Mouse (Mus musculus) heart, adult 18-20 months (tissue): Measurements from ENCODE around the gene Gm49322. TPM values are rescaled to one million over a fixed set of nuclear protein-coding genes. Genes with fewer than 3 reads are reported as not detected.

ENCODE experiments used
- DNase-seq, 2 experiments: peaks; one replicate each; pipeline ENCODE4 v3.0.0; 2021 to 2022; ENCODE audit warnings: mixed read lengths in 1 of 2
- total RNA-seq, 2 experiments: library from RNA; stranded (reverse); gene quantifications; 2 replicates each; pipeline ENCODE4 v1.2.3; 2021

The Gm49322 gene
- total RNA-seq, 2 experiments from 2014 or later, result 0.15 to 0.46 TPM

DNA sequence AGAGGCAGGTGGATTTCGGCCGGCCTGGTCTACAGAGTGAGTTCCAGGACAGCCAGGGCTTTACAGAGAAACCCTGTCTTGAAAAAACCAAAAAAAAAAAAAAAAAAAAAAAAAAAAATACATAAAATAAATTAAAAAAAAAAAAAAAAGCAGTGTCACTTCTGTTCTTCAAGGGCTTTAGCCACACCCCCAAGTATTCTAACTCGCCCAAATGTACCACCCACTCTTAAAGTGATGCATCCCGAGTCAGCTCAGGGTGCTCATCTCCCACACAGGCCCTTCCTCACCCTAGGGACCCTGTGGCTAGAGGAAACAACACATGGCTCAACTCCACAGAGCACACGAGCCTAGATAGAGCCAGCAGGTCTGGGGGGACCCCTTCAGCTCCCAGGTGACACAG lies 22.8 kb upstream of the Gm49322 start:
- DNase-seq, result no peak

DNA sequence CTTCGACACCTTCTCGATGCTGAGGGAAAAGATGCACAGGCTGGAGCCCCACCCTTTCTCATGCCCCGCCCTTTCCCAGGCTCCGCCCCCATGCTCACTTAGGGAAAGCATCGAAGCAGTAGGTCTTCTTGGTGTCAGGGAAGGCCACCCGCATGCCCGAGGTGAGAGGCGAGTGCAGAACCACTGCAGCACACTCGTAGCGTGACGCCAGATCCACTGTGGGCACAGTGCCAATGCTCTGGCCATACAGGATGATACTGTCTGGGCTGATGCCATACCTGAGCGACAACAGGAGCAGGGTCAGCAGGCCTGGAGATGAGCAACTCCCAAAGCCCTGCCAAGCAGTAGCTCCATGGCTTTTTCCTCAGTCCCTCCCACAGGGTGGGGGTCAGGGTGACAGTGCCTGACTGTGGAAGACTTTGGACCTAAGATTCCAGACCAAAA lies 21.8 kb upstream of the Gm49322 start:
- DNase-seq, result peak in 1 of 2 experiments; percentile 48

DNA sequence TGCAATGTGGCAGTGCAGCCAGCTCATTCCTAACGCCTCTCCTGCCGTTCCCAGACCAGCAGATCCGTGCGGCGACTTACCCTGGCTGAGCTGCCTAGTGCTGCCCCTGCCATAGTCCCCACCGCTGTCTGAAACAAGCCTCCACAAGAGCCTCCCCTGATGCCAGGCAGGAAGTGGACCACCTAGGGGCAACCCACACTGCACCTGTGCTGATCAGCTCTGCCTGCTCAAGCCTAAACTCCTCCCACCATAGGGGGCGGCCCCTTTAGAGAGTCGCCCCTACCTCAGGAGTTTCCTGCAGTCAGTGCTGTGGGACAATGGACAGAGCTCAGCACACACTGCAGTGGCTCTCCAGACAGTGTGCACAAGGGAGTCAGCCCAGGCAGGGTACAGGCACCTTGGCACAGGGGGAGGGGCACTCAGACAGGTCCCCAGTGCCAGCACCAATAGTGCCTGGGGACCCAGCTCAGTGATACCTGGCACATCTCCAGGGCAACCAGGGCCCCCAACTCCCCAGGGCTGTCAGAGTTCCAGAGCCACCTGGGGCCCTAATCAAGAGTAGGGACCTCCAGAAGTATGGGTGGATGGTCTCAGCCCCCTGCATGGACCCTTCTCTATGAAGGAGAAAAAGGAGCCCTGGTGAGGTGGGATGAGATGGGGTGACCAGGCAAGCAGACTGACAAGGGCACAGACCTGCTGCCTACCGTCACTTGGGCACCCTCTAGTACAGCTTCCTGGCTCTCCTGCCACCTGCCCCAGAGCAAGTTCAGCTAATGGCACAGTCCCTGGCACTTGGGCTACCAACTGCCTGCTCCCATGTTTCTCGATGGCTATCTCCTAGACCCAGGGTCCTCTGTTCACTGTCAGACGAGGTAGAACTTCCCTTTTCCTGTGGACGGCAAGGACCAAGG lies 20.9 kb upstream of the Gm49322 start:
- DNase-seq, result no peak

DNA sequence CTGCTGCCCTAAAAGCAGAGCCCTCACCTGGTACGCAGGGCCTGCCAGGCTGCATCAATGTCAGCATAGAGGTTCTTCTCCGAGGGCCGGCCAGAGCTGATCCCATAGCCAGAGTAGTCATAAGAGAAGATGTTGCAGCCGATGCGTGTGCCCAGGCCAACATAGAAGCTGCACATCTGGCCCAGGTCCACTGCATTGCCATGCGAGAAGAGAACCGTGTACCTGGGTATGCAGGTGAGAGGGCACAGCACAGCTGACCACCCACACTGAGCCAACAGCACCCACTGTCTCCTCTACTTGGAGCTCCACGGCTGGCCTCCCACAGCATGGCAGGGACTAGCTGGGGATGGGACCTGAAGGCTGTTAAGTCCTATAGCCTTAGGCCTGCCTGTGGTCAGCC lies 20.2 kb upstream of the Gm49322 start:
- no peak for DNase-seq

- no peak for DNase-seq
These were observed 19.2 kb upstream of the Gm49322 start for GRCm38 (mm10) chr10:80586407-80587304.

DNA sequence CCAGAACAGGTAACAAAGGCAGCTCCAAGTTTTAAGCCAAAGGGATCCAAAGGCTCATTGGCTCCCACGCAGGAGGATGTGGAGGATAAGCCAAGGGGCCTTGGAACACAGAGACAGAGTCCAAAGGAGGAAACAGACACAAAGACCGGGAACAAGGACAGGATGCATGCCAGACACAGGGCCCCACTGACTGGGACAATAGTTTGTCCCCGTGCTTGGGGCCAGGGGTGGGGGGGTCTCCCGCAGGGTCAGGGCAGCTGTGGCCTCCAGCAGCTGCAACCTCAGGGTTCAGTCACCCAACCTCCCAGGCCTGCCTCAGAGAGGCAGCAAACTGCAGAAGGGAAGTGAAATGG lies 18.5 kb upstream of the Gm49322 start:
- peak; percentile 57 to 82 for DNase-seq

- DNase-seq, result no peak
These were observed 16.5 kb upstream of the Gm49322 start for GRCm38 (mm10) chr10:80589127-80589878.

DNA sequence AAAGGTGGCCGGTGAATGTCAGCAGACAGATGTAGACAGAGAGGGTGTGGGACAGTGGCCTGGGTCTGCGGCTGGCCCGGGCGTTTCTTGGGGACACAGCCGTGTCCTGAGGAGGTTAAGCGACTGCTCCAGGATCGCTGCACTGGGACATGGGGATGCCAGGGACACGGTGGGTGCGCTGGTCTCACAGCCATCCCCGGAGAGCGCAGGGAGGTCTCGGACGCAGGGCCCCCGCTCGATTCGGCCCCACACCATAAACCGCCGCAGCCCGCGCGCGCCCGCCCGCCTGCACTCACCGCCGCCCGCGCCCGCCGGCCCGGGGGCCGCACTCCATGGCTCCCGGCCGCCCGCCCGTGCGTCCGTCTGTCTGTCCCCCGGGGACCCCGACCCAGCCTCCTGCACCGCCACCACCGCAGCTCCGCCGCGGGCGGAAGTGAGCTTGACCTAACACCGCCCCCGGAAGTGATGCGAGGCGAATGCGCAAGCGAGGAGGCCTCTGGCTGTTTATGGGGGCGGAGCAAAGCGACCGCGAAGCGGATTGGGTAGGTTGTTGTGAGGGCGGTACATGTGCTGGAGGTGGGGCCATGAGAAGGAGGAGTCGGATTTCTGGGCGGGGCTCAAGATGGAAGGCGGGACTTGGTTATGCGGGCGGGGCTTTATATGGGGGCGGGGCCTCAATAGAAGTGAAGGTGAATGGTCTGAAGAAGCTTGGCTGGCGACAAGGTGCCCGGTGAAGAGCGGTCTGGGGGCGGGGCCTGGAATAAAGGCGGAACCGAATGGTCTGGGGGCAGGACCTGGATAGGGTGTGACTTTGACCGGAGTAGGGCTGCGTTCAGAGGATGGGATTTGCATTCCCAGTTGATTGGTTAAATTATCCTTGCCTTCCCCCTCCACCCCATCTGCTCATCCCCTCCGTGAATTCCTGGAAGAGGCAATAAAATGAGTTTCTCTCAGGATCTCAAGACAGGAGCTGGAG lies 15.7 kb upstream of the Gm49322 start, which contains the start of gene Abhd17a:
TSS of gene Abhd17a (minus strand) at position 463 of the 976 bp plus-strand sequence.
- peak; percentile 97 for DNase-seq

DNA sequence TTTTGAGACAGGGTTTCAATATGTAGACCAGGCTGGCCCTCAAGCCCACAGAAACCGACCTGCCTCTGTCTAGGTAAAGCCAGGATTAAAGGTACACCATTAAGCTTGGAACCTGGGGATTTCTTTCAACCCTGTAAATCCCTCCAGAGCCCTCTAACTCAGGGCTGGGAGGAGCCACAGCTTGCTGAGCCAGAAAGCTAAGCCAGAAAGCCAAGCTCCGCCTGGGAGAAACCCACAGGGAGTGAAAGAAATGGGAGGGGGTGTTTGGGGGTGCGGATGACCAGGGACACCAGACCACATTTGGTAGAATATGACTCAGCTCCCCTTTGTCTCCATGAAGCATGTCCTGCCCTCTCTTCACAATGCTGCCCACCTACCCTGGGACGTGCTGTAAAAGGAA lies 9.5 kb upstream of the Gm49322 start:
- no peak for DNase-seq

DNA sequence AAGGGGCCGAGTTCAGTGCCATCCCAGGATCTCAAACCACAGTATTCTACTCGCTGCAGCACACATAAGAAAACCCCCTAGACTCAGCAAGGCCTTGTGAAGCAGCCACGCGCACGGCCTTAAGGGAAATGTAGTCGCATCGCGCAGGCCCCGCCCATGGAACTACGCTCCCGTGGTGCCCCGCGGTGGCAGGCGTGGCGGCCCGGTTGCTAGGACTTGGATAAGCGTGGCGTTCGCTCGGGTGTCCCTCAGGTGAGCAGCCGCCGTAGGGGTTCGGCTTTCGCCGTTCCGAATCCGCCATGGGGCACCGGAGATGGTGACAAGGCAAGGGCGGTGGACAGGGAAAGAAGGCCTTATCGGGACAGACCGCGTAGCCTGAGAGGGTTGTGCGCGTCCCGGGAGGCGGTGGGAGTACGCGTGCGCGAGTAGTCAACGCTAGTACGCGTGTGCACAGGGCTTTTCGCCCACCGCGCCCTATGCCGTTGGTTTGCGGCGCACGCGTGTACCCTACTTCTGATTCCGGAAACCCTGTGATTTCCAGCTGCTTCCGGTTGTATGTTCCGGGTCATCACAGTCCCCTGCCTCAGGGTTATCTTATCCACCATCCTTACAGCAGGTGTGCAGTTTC lies 3.0 kb upstream of the Gm49322 start, which contains the start of the genes Scamp4 and Adat3:
TSS of gene Scamp4 (plus strand) at position 175 of the 628 bp plus-strand sequence.
TSS of gene Adat3 (plus strand) at position 183 of the 628 bp plus-strand sequence.
- DNase-seq, result peak; percentile 96 to 98

DNA sequence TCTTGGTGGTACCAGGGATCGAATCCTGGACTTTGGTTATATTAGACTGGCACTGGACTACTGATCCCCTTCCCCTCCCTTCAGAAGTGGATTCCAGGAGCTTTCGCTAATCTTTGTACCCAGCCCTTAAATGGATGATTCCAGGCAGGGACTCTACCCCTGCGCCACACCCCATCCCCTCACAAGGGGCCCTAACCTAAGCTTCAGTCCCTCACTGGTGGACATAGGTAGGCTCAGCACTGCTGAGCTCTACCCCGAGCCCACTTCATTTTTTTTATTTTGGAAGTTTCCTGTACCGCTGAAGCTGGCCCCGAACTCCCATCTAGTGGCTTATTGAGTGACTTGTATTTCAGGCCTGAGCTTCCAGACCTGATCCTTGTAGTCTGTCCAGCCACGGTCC lies 2.5 kb upstream of the Gm49322 start:
- DNase-seq, result no peak

- DNase-seq, result no peak
These were observed 1.8 kb upstream of the Gm49322 start for GRCm38 (mm10) chr10:80604001-80604509.

DNA sequence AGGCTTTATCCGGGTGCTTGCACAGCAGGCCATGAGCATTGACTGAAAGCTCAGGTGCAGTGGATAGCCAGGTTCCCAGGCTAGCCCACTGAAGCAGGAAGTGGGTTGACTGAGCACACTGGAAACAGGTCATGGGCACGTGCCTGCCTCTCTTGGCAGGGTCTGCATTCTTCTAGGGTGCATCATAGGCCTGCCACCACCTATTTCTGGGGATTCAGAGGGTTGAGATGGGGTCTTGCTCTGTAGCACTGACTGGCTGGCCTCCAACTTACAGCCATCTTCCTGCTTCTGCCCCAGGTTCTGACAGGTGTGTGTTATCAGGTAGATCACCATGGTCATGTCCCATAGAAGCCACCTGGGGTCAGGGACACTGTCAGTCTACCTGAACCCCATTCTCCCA lies 833 bp upstream of the Gm49322 start:
- no peak for DNase-seq

DNA sequence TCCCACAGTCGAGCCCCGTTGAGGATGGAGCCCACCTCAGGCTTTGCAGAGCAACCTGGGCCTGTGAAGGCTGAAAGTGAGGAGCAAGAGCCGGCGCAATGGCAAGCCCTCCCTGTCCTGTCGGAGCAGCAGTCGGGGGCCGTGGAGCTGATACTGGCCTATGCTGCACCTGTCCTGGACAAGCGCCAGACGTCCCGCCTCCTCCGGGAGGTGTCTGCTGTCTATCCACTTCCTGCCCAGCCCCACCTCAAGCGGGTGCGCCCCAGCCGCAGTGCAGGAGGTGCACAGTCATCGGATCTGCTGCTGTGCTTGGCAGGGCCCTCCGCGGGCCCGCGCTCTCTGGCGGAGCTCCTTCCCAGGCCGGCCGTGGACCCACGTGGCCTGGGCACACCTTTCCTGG lies 485 bp downstream of the Gm49322 start:
- no peak for DNase-seq

- no peak for DNase-seq
These were observed 1.0 kb downstream of the Gm49322 start for GRCm38 (mm10) chr10:80606737-80607350.

DNA sequence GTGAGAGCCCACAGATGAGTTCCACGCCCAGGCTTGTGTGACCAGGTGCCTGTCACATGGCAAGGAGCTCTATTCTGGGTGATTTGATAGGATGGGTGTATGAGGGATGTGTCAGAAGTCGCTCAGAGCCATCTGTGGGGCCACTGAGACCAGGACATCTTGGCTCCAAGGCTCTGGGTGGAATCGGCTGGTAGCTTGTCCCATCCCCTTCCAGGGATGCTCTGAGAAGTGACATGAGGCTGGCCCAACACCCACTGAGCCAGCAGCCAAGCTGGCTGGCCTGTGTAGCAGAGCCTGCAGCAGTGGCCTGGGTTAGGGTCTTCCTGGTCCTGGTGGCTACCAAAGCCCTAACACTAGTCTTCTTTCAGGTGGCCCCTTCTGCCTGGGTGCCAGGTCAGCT lies 2.6 kb downstream of the Gm49322 start:
- no peak for DNase-seq

DNA sequence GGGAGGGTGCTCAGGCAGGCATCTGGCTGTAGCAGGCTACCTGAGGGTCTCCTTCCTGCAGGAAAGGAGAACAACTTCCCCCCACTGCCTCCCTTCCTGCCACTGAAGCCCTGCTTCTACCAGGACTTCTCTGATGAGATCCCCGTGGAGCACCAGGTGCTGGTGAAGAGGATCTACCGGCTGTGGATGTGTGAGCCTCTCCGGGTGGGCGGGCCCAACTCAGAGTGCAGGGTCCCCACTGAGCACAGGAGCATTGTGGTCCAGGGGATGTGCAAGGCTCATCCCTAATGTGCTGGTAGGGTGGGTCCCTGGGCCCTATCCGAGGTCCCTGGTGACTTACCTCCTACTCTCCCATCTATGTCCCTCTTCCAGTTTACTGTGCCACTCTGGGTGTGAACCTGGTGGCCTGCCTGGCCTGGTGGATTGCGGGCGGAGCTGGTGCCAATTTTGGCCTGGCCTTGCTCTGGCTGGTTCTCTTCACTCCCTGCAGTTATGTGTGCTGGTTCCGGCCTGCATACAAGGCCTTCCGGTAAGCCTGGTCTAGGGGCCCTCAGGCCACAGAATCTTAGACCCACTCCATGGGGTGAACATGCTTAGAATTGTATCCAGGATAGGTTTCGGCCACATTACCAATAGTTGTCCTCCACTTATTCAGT lies 3.6 kb downstream of the Gm49322 start:
- DNase-seq, result no peak

DNA sequence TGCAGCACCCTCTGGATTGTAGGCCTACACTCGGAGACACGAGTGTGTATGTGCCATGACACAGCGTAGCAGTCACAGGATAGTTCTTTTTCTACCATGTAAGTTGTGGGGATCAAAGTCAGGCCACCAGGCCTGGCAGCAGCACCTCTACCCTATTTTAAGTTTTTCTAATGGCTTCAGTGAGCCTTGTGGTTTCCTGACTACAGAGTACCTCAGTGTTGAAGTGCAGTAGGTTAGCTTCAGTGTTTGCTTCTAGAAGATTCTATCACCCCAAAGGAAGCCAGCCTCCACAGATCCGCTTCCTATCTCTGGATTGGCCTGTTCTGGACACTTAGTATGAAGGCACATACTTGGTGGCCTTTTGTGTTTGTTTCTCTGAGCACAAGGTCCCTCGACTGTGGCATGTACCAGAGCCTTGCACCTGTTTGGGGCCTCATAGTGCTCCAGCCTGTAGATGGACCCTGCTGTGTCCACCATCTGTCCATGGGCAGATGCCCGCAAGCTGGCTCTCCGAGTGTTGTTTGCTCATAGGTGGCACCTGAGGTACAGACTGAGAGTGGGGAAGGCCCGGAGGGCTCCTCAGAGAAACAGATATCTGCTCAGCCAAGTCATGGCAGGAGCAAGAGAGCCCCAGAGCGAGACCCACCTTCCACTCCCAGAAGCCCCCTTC lies 4.4 kb downstream of the Gm49322 start:
- DNase-seq, result no peak
